Mouse (Mus musculus): ENCODE measurements at regions not wholly inside any gene's neighbourhood (a gene's known extent, or its start where the extent isn't known, plus 50 kb on each side); places are given as distances from the start of the nearest gene placed in this dataset.

DNA sequence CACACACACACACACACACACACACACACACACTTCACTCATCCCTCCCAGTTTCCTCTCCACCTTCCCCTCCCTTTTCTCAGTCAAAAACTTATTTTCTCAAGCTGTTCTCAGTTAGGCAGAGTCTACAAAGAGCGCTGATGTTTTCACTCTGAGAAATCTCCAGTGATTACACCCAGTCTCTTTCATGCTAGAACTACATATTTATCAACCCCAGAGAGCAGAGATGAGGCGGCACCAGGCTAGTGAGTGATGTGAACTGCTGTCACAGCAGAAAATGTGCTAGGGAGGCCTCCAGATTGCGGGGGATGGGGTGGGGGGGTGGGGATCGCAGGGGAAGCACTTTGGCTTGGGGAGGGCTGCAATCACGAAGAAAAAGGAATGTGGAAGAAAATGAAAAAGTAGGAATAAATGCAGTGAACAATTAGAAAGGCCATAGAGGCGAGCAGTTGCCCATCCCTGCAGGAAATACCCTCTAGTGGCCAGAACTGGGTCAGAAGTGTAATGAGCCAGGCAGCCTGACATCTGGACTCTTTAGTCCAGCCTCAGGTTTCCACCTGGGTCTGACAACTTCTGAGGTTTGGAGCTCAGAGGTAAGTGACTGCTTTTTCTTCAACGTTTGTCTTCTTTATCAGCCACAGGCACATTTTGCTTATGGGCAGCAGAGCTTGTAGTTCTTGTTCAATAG lies 276.9 kb downstream of the Nuf2 start:
- no peak for TF ChIP-seq POLR2A (IDR thresholded peaks at IDR 0.05; ENCODE audit: low read depth, low read length)
- no peak for TF ChIP-seq CTCF (IDR thresholded peaks at IDR 0.05; ENCODE audit: extremely low read depth, insufficient read length, insufficient replicate concordance, low read depth, low read length)
